Mouse (Mus musculus): ENCODE measurements around the gene Pcsk4.

Pcsk4 gene

GRCm38 (mm10) chr10:80321670-80322581 is 7.4 kb downstream of the Pcsk4 start:
- DNase-seq: no peak

- no peak for DNase-seq
Measured at GRCm38 (mm10) chr10:80321014-80321669, 8.2 kb downstream of the Pcsk4 start.

GRCm38 (mm10) chr10:80320340-80320760 is 8.9 kb downstream of the Pcsk4 start, which contains the start of gene 2310011J03Rik:
2310011J03Rik (minus strand) TSS chr10:80320537.
- DNase-seq: peak; percentile 93

GRCm38 (mm10) chr10:80317011-80317410 is 12.3 kb downstream of the Pcsk4 start:
- DNase-seq: no peak

GRCm38 (mm10) chr10:80316359-80316781 is 12.9 kb downstream of the Pcsk4 start:
- DNase-seq: no peak

- no peak for DNase-seq
Measured at GRCm38 (mm10) chr10:80315315-80315714, 14.0 kb downstream of the Pcsk4 start.

- no peak for DNase-seq
Measured at GRCm38 (mm10) chr10:80314494-80315001, 14.8 kb downstream of the Pcsk4 start.

GRCm38 (mm10) chr10:80313627-80314201 is 15.6 kb downstream of the Pcsk4 start:
- DNase-seq: no peak

- DNase-seq: no peak
Measured at GRCm38 (mm10) chr10:80312586-80313504, 16.5 kb downstream of the Pcsk4 start.

GRCm38 (mm10) chr10:80311560-80311959 is 17.7 kb downstream of the Pcsk4 start:
- no peak for DNase-seq

GRCm38 (mm10) chr10:80304862-80305261 is 24.4 kb downstream of the Pcsk4 start:
- peak; percentile 52 for DNase-seq

- no peak for DNase-seq
Measured at GRCm38 (mm10) chr10:80304458-80304857, 24.8 kb downstream of the Pcsk4 start.

GRCm38 (mm10) chr10:80302471-80302881 is 26.8 kb downstream of the Pcsk4 start:
- DNase-seq: no peak

GRCm38 (mm10) chr10:80302082-80302355 is 27.3 kb downstream of the Pcsk4 start:
- no peak for DNase-seq

- no peak for DNase-seq
Measured at GRCm38 (mm10) chr10:80301256-80302081, 27.8 kb downstream of the Pcsk4 start.

GRCm38 (mm10) chr10:80300672-80301181 is 28.6 kb downstream of the Pcsk4 start:
- DNase-seq: no peak

- DNase-seq: no peak
Measured at GRCm38 (mm10) chr10:80299824-80300223, 29.5 kb downstream of the Pcsk4 start.

- no peak for DNase-seq
Measured at GRCm38 (mm10) chr10:80299301-80299700, 30.0 kb downstream of the Pcsk4 start.

GRCm38 (mm10) chr10:80298571-80299281 is 30.6 kb downstream of the Pcsk4 start:
- no peak for DNase-seq

- no peak for DNase-seq
Measured at GRCm38 (mm10) chr10:80297526-80298133, 31.7 kb downstream of the Pcsk4 start.

All from thymus, postnatal 14 days (tissue).